Mouse (Mus musculus): Measurements from ENCODE around the gene Ccni.

The Ccni gene

GRCm38 (mm10) chr5:93143360-93144091, 62.8 kb downstream of the Ccni start:
- no peak for DNase-seq (ENCODE audit: extremely low read depth, low read depth, low spot score)

GRCm38 (mm10) chr5:93140747-93141146, 65.5 kb downstream of the Ccni start:
- DNase-seq (ENCODE audit: extremely low read depth, low read depth, low spot score): no peak

GRCm38 (mm10) chr5:93139350-93139749, 66.9 kb downstream of the Ccni start:
- DNase-seq (ENCODE audit: extremely low read depth, low read depth, low spot score): no peak

GRCm38 (mm10) chr5:93136956-93137586, 69.2 kb downstream of the Ccni start:
- DNase-seq (ENCODE audit: extremely low read depth, low read depth, low spot score): no peak

GRCm38 (mm10) chr5:93135368-93136107, 70.8 kb downstream of the Ccni start:
- DNase-seq (ENCODE audit: extremely low read depth, low read depth, low spot score): no peak

GRCm38 (mm10) chr5:93133445-93134244, 72.7 kb downstream of the Ccni start:
- no peak for DNase-seq (ENCODE audit: extremely low read depth, low read depth, low spot score)
